Mouse (Mus musculus) liver, embryonic 16.5 days (tissue): Measurements from ENCODE around the gene Mapk6. TPM values are rescaled to one million over a fixed set of nuclear protein-coding genes. Genes with fewer than 3 reads are reported as not detected.
"Not testable (repeated sequence)": the region's sequence is repeated elsewhere in the genome, so short reads cannot be mapped to it uniquely, and the experiment has no call there.

Experiments used
- ATAC-seq: fragments of 200-750 bp; cut with Nextera tagmentation; 2 replicates; pipeline ENCODE4 v1.8.0; 2017; ENCODE audit warnings: low read depth, mild to moderate bottlenecking, moderate number of reproducible peaks, moderate library complexity
- H3K27ac ChIP-seq: fragments of 300-500 bp; sonication (generic); 2 replicates; pipeline ENCODE4 v1.5.1; 2014; ENCODE audit warnings: mild to moderate bottlenecking, low read length
- H3K27me3 ChIP-seq: fragments of 300-500 bp; sonication (generic); 2 replicates; pipeline ENCODE4 v1.6.1; 2014; ENCODE audit warnings: low read depth, low read length, mixed read lengths; ENCODE audit not compliant: control insufficient read depth, insufficient read depth
- H3K36me3 ChIP-seq: fragments of 300-500 bp; sonication (generic); 2 replicates; pipeline ENCODE4 v1.6.1; 2014; ENCODE audit warnings: mild to moderate bottlenecking; ENCODE audit not compliant: control insufficient read depth, insufficient read depth
- H3K4me1 ChIP-seq: fragments of 300-500 bp; sonication (generic); 2 replicates; pipeline ENCODE4 v1.6.1; 2014; ENCODE audit warnings: low read depth, low read length, mixed read lengths; ENCODE audit not compliant: control insufficient read depth
- H3K4me2 ChIP-seq: fragments of 300-500 bp; sonication (generic); 2 replicates; pipeline ENCODE4 v1.6.1; 2014; ENCODE audit warnings: low read depth, low read length, mixed read lengths
- H3K4me3 ChIP-seq: fragments of 300-500 bp; sonication (generic); 2 replicates; pipeline ENCODE4 v1.5.1; 2014; ENCODE audit warnings: low read depth, mild to moderate bottlenecking, low read length
- H3K9ac ChIP-seq: fragments of 300-500 bp; sonication (generic); 2 replicates; pipeline ENCODE4 v1.6.1; 2014; ENCODE audit warnings: low read depth, low read length
- H3K9me3 ChIP-seq: fragments of 300-500 bp; sonication (generic); replicated peaks from 2 replicates; pipeline ENCODE4 v1.6.1; 2016; ENCODE audit warnings: low read length; ENCODE audit not compliant: control insufficient read depth
- WGBS: fragments of 180-500 bp; shearing (Covaris S2); extraction: QIAGEN DNeasy Blood & Tissue Kit; methylation state at CpG from one replicate; pipeline ENCODE4 v1.1.7; 2014; ENCODE audit not compliant: insufficient replicate concordance; 5-methylcytosine and 5-hydroxymethylcytosine counted together
- polyA plus RNA-seq: library from polyadenylated mRNA; unstranded; fragments of >200 nt; fragmentation: Nextera tagmentation; extraction: Ambion mirVana; gene quantifications from 2 replicates; pipeline ENCODE4 v1.2.1, GENCODE M21; 2015

Gene Mapk6
- polyA plus RNA-seq, 1 experiment from 2014 or later = 14.3 TPM

GRCm38 (mm10) chr9:75382825-75383224 lies 27.0 kb downstream of the Mapk6 start:
- 80% methylated on average over 14 of the region's 14 CpGs for WGBS
- Histone ChIP-seq H3K4me2 (no peak overlapping the region), H3K27me3 (no peaks in the 10 kb centered on the region), H3K36me3 (no peaks in the 10 kb centered on the region; the same call in 1 of the 2 replicates), H3K27ac (no peak overlapping the region), H3K9ac (no peak overlapping the region), H3K9me3 (no peaks in the 10 kb centered on the region), H3K4me3 (no peak overlapping the region), H3K4me1 (no peaks in the 10 kb centered on the region)
- ATAC-seq = no peak

GRCm38 (mm10) chr9:75378774-75379173 lies 31.0 kb downstream of the Mapk6 start:
- H3K9me3 ChIP-seq = no peaks in the 10 kb centered on the region
- ATAC-seq = no peak
- no peaks in the 10 kb centered on the region for H3K27me3 ChIP-seq
- no peaks in the 10 kb centered on the region for H3K4me1 ChIP-seq
- no peaks in the 10 kb centered on the region for H3K36me3 ChIP-seq
- 66% methylated on average over 2 of the region's 2 CpGs for WGBS
- H3K27ac ChIP-seq = no peak overlapping the region
- no peak overlapping the region for H3K4me2 ChIP-seq
- H3K9ac ChIP-seq = no peak overlapping the region
- no peak overlapping the region for H3K4me3 ChIP-seq

- Histone ChIP-seq H3K9me3 (no peaks in the 10 kb centered on the region), H3K27ac (no peak overlapping the region), H3K27me3 (no peaks in the 10 kb centered on the region), H3K4me3 (no peak overlapping the region), H3K36me3 (no peaks in the 10 kb centered on the region), H3K9ac (no peak overlapping the region), H3K4me2 (no peak overlapping the region), H3K4me1 (no peaks in the 10 kb centered on the region)
- no peak for ATAC-seq
- 47% methylated on average over 1 of the region's 1 CpGs for WGBS
These were observed 33.4 kb downstream of the Mapk6 start for GRCm38 (mm10) chr9:75376428-75376827.

- no peak overlapping the region for H3K4me2 ChIP-seq
- 78% methylated on average over 9 of the region's 9 CpGs for WGBS
- H3K9ac ChIP-seq = no peak overlapping the region
- no peaks in the 10 kb centered on the region for H3K27me3 ChIP-seq
- ATAC-seq = no peak
- H3K36me3 ChIP-seq = no peaks in the 10 kb centered on the region
- no peak overlapping the region for H3K4me3 ChIP-seq
- no peaks in the 10 kb centered on the region for H3K4me1 ChIP-seq
- no peaks in the 10 kb centered on the region for H3K9me3 ChIP-seq
- no peak overlapping the region for H3K27ac ChIP-seq
These were observed 34.2 kb downstream of the Mapk6 start for GRCm38 (mm10) chr9:75375606-75376005.

GRCm38 (mm10) chr9:75368779-75369178 lies 41.0 kb downstream of the Mapk6 start:
- no peak for ATAC-seq
- 33% methylated on average over 3 of the region's 3 CpGs for WGBS
- Histone ChIP-seq H3K4me3 (no peak overlapping the region), H3K4me2 (no peak overlapping the region), H3K36me3 (no peaks in the 10 kb centered on the region), H3K27me3 (no peaks in the 10 kb centered on the region), H3K9me3 (no peaks in the 10 kb centered on the region), H3K4me1 (no peaks in the 10 kb centered on the region), H3K9ac (no peak overlapping the region), H3K27ac (no peak overlapping the region)

- Histone ChIP-seq H3K27ac (no peak overlapping the region), H3K9me3 (no peaks in the 10 kb centered on the region), H3K9ac (no peak overlapping the region), H3K4me1 (no peaks in the 10 kb centered on the region), H3K4me2 (no peak overlapping the region), H3K4me3 (no peak overlapping the region), H3K36me3 (no peaks in the 10 kb centered on the region), H3K27me3 (no peaks in the 10 kb centered on the region)
- ATAC-seq = 0 out of 2 replicates have a peak, but pooled peaks have one; percentile 32
- WGBS = 57% methylated on average over 5 of the region's 5 CpGs
These were observed 43.6 kb downstream of the Mapk6 start for GRCm38 (mm10) chr9:75366191-75366590.

GRCm38 (mm10) chr9:75365195-75365594 lies 44.6 kb downstream of the Mapk6 start:
- H3K9me3 ChIP-seq = no peaks in the 10 kb centered on the region
- no peaks in the 10 kb centered on the region for H3K27me3 ChIP-seq
- H3K4me2 ChIP-seq = no peak overlapping the region
- H3K4me1 ChIP-seq = no peaks in the 10 kb centered on the region
- H3K9ac ChIP-seq = no peak overlapping the region
- no peak for ATAC-seq
- H3K36me3 ChIP-seq = no peaks in the 10 kb centered on the region
- 62% methylated on average over 4 of the region's 4 CpGs for WGBS
- H3K4me3 ChIP-seq = no peak overlapping the region
- no peak overlapping the region for H3K27ac ChIP-seq

- not testable (repeated sequence) for H3K27me3 ChIP-seq, H3K36me3 ChIP-seq, H3K9me3 ChIP-seq, H3K4me2 ChIP-seq, ATAC-seq, H3K9ac ChIP-seq, H3K27ac ChIP-seq, H3K4me1 ChIP-seq, H3K4me3 ChIP-seq
- WGBS = 52% methylated on average over 7 of the region's 7 CpGs
These were observed 46.1 kb downstream of the Mapk6 start for GRCm38 (mm10) chr9:75363702-75364101.

GRCm38 (mm10) chr9:75363001-75363400 lies 46.8 kb downstream of the Mapk6 start:
- H3K27ac ChIP-seq = no peak overlapping the region
- ATAC-seq = no peak
- H3K4me2 ChIP-seq = no peak overlapping the region
- no peaks in the 10 kb centered on the region for H3K4me1 ChIP-seq
- H3K4me3 ChIP-seq = no peak overlapping the region
- H3K9me3 ChIP-seq = no peaks in the 10 kb centered on the region
- WGBS = 61% methylated on average over 5 of the region's 5 CpGs
- H3K36me3 ChIP-seq = no peaks in the 10 kb centered on the region
- no peak overlapping the region for H3K9ac ChIP-seq
- no peaks in the 10 kb centered on the region for H3K27me3 ChIP-seq
